In genomic region chr1:181008266-181008665, GRCm38 (mm10) we compare ENCODE assay signal across 16 mouse cellular contexts. TPM values are rescaled to one million over a fixed set of nuclear protein-coding genes. Genes with fewer than 3 reads are reported as not detected.
A peak's percentile ranks its signal among the peaks of the same experiment; 100 is the strongest.
DNase-seq lines count a peak whose midpoint lies in the region; ATAC-seq and TF ChIP-seq lines count a peak whose summit lies in the region.
"Had no signal": no experiment of that assay in that cellular context is flagged by ENCODE, and none has a peak within 500 bp of the region (broad histone marks: within the 10 kb centered on the region; RNA-seq: fewer than 3 reads in every experiment).

No protein-coding gene starts in this region.

- no peaks in the 10 kb centered on the region for H3K36me3 ChIP-seq in heart, embryonic 11.5 days (ENCODE audit: control insufficient read depth, insufficient read depth, low read length)
- no peaks in the 10 kb centered on the region for H3K36me3 ChIP-seq in stomach, postnatal 0 days (ENCODE audit: control insufficient read depth, insufficient read depth, low read length)
- H3K36me3 ChIP-seq: embryonic facial prominence, embryonic 13.5 days; neural tube, embryonic 15.5 days had no signal

- ATAC-seq in heart, embryonic 11.5 days (replicated peaks; ENCODE audit: insufficient number of reproducible peaks, low FRiP score, low TSS enrichment), result no peak
- ATAC-seq in stomach, postnatal 0 days (ENCODE audit: low FRiP score, low TSS enrichment), result no peak
- ATAC-seq: activated CD4-positive, CD25-positive, alpha-beta regulatory T cell, adult 4 months; intestine, embryonic 16.5 days had no signal

- H3K9ac ChIP-seq in heart, embryonic 11.5 days (ENCODE audit: low read depth, low read length), result no peak overlapping the region
- H3K9ac ChIP-seq in stomach, postnatal 0 days (ENCODE audit: low read length), result no peak overlapping the region
- H3K9ac ChIP-seq: embryonic facial prominence, embryonic 13.5 days; neural tube, embryonic 15.5 days had no signal

- no peaks in the 10 kb centered on the region for H3K27me3 ChIP-seq in heart, embryonic 11.5 days (ENCODE audit: control insufficient read depth, insufficient read depth, low read length)
- H3K27me3 ChIP-seq in stomach, postnatal 0 days (ENCODE audit: control insufficient read depth, insufficient read depth, low read length), result no peaks in the 10 kb centered on the region
- H3K27me3 ChIP-seq: embryonic facial prominence, embryonic 13.5 days; neural tube, embryonic 15.5 days had no signal

- TF ChIP-seq EP300 in stomach, postnatal 0 days (optimal IDR thresholded peaks at IDR 0.05), result no peak

- H3K4me3 ChIP-seq in heart, embryonic 11.5 days (ENCODE audit: low read depth, low read length), result no peak overlapping the region
- no peak overlapping the region for H3K4me3 ChIP-seq in stomach, postnatal 0 days (ENCODE audit: low read depth, low read length)
- H3K4me3 ChIP-seq: embryonic facial prominence, embryonic 13.5 days; neural tube, embryonic 15.5 days had no signal

- peaks cover 9% of the 10 kb centered on the region for H3K4me1 ChIP-seq in heart, embryonic 11.5 days (ENCODE audit: control insufficient read depth, insufficient read depth, low read length)
- no peaks in the 10 kb centered on the region for H3K4me1 ChIP-seq in stomach, postnatal 0 days (replicated peaks; ENCODE audit: control insufficient read depth, insufficient read depth)
- H3K4me1 ChIP-seq: embryonic facial prominence, embryonic 13.5 days; neural tube, embryonic 15.5 days had no signal

- H3K27ac ChIP-seq in heart, embryonic 11.5 days (ENCODE audit: low read depth, low read length), result no peak overlapping the region
- H3K27ac ChIP-seq in stomach, postnatal 0 days (replicated peaks), result no peak overlapping the region
- H3K27ac ChIP-seq: embryonic facial prominence, embryonic 13.5 days; neural tube, embryonic 15.5 days had no signal

- peak; percentile 95 for DNase-seq in heart, adult 11 months
- peak; percentile 47 for DNase-seq in testis, postnatal 10 days (ENCODE audit: low spot score)
- no peak for DNase-seq in testis, postnatal 14 days (ENCODE audit: low spot score)
- peak; percentile 61 for DNase-seq in kidney, postnatal 10 days
- peak; percentile 19 for DNase-seq in stomach, postnatal 0 days (ENCODE audit: low spot score)
- DNase-seq in cerebellum, adult 18-20 months, result no peak
- DNase-seq in layer of hippocampus, postnatal 14 days (ENCODE audit: low spot score in 2 of 2), result no peak
- DNase-seq: cerebellum, postnatal 36 days; layer of hippocampus, postnatal 36 days had no signal

- 87% methylated on average over 2 of the region's 2 CpGs for WGBS in heart, embryonic 11.5 days (ENCODE audit: insufficient replicate concordance)
- 85% methylated on average over 2 of the region's 2 CpGs for WGBS in stomach, postnatal 0 days

- no peaks in the 10 kb centered on the region for H3K9me3 ChIP-seq in heart, embryonic 11.5 days (replicated peaks; ENCODE audit: control insufficient read depth, low read length)
- H3K9me3 ChIP-seq in stomach, postnatal 0 days (ENCODE audit: control insufficient read depth, low read length), result no peaks in the 10 kb centered on the region
- H3K9me3 ChIP-seq: embryonic facial prominence, embryonic 13.5 days; neural tube, embryonic 15.5 days had no signal

- H3K4me2 ChIP-seq in heart, embryonic 11.5 days, result no peak overlapping the region
- H3K4me2 ChIP-seq in stomach, postnatal 0 days (replicated peaks; ENCODE audit: low read depth), result no peak overlapping the region
- H3K4me2 ChIP-seq: embryonic facial prominence, embryonic 13.5 days; neural tube, embryonic 15.5 days had no signal

- no peak for TF ChIP-seq CTCF in stomach, postnatal 0 days (IDR thresholded peaks at IDR 0.05; ENCODE audit: low read depth)

RNA-seq across cellular contexts. Expression of gene Ephx1, which starts 12.4 kb away (rescaled TPM):
- polyA plus RNA-seq in heart, embryonic 11.5 days (2014; fragmentation: Nextera tagmentation; extraction: Ambion mirVana), result 3.0 and 3.8 TPM in 2 replicates
- polyA plus RNA-seq in stomach, postnatal 0 days (2015; fragmentation: Nextera tagmentation; extraction: Ambion mirVana), result 30.0 and 32.2 TPM in 2 replicates
- total RNA-seq in layer of hippocampus, postnatal 14 days (2021), result 10 to 100 TPM; 19.7 to 28.3 TPM

RNA-seq across cellular contexts. Expression of gene 9130409I23Rik, which starts 42.8 kb away (rescaled TPM):
- polyA plus RNA-seq in heart, embryonic 11.5 days (2014; fragmentation: Nextera tagmentation; extraction: Ambion mirVana), result not detected in 2 replicates
- polyA plus RNA-seq in stomach, postnatal 0 days (2015; fragmentation: Nextera tagmentation; extraction: Ambion mirVana), result 0.28 and 0.72 TPM in 2 replicates
- not detected for total RNA-seq in layer of hippocampus, postnatal 14 days (2021)
- total RNA-seq: heart, postnatal 36 days; layer of hippocampus, postnatal 36 days had no signal
- polyA plus RNA-seq: embryonic facial prominence, embryonic 13.5 days; intestine, embryonic 16.5 days; limb, embryonic 14.5 days had no signal

Comparison
In these comparisons a context has a peak if more than half of its experiments do, and no peak if none do; other contexts are left out.
1. DNase-seq: peak in heart, adult 11 months (single experiment), testis, postnatal 10 days (single experiment), kidney, postnatal 10 days (single experiment) and stomach, postnatal 0 days (single experiment); none in testis, postnatal 14 days (single experiment), cerebellum, adult 18-20 months (0 of 2) and layer of hippocampus, postnatal 14 days (0 of 2).